Mouse (Mus musculus): ENCODE data around the gene Ssc5d.

Ssc5d gene

GRCm38 (mm10) chr7:4948386-4948785 lies 22.8 kb downstream of the Ssc5d start:
- no peak for DNase-seq (ENCODE audit: low spot score)

- peak; percentile 31 for DNase-seq (ENCODE audit: low spot score)
These were observed 25.2 kb downstream of the Ssc5d start for GRCm38 (mm10) chr7:4950561-4951342.

- DNase-seq (ENCODE audit: low spot score) = no peak
These were observed 28.3 kb downstream of the Ssc5d start for GRCm38 (mm10) chr7:4953815-4954445.

- DNase-seq (ENCODE audit: low spot score) = no peak
These were observed 31.8 kb downstream of the Ssc5d start for GRCm38 (mm10) chr7:4957361-4957760.

- no peak for DNase-seq (ENCODE audit: low spot score)
These were observed 37.9 kb downstream of the Ssc5d start for GRCm38 (mm10) chr7:4963527-4963926.

GRCm38 (mm10) chr7:4964272-4964671 lies 38.7 kb downstream of the Ssc5d start, which contains the start of gene Sbk2:
Gene Sbk2 (minus strand): TSS chr7:4964406.
- peak; percentile 87 for DNase-seq (ENCODE audit: low spot score)

GRCm38 (mm10) chr7:4964988-4965387 lies 39.4 kb downstream of the Ssc5d start:
- no peak for DNase-seq (ENCODE audit: low spot score)

GRCm38 (mm10) chr7:4971068-4971467 lies 45.5 kb downstream of the Ssc5d start, which contains the start of gene Sbk3:
Gene Sbk3 (minus strand): TSS chr7:4971168.
- DNase-seq (ENCODE audit: low spot score) = no peak

GRCm38 (mm10) chr7:4971710-4972109 lies 46.1 kb downstream of the Ssc5d start:
- DNase-seq (ENCODE audit: low spot score) = no peak

- DNase-seq (ENCODE audit: low spot score) = peak; percentile 33
These were observed 46.9 kb downstream of the Ssc5d start for GRCm38 (mm10) chr7:4972321-4973047.

GRCm38 (mm10) chr7:4975455-4975854 lies 49.9 kb downstream of the Ssc5d start:
- DNase-seq (ENCODE audit: low spot score) = no peak

GRCm38 (mm10) chr7:4976832-4977231 lies 51.2 kb downstream of the Ssc5d start:
- DNase-seq (ENCODE audit: low spot score) = no peak

GRCm38 (mm10) chr7:4988250-4988649 lies 62.7 kb downstream of the Ssc5d start:
- no peak for DNase-seq (ENCODE audit: low spot score)

- no peak for DNase-seq (ENCODE audit: low spot score)
These were observed 67.9 kb downstream of the Ssc5d start for GRCm38 (mm10) chr7:4993347-4993998.

GRCm38 (mm10) chr7:4993999-4994788 lies 68.6 kb downstream of the Ssc5d start:
- no peak for DNase-seq (ENCODE audit: low spot score)
